Mouse (Mus musculus) heart, adult 2 months (tissue): ENCODE measurements around the gene Rps19. TPM values are rescaled to one million over a fixed set of nuclear protein-coding genes. Genes with fewer than 3 reads are reported as not detected.

Experiments used
- DNase-seq, 2 experiments: peaks; one replicate each; pipeline ENCODE4 v3.0.0; 2021
- H3K27ac ChIP-seq: fragments of 200-600 bp; 2 replicates; pipeline ENCODE4 v1.8.1; 2022
- H3K27me3 ChIP-seq: fragments of 200-500 bp; 2 replicates; pipeline ENCODE4 v1.6.1; 2012; ENCODE audit warnings: mild to moderate bottlenecking, low read length, inconsistent platforms, mixed read lengths; ENCODE audit not compliant: control insufficient read depth, insufficient read depth
- H3K36me3 ChIP-seq: fragments of 200-500 bp; 2 replicates; pipeline ENCODE4 v1.6.1; 2012; ENCODE audit warnings: low read length, inconsistent platforms; ENCODE audit not compliant: control insufficient read depth, insufficient read depth
- H3K4me1 ChIP-seq: fragments of 200-500 bp; 2 replicates; pipeline ENCODE4 v1.6.1; 2011; ENCODE audit warnings: low read length; ENCODE audit not compliant: control insufficient read depth, insufficient read depth
- H3K4me3 ChIP-seq: fragments of 200-600 bp; 2 replicates; pipeline ENCODE4 v1.8.1; 2022
- H3K79me2 ChIP-seq: fragments of 200-500 bp; replicated peaks from 2 replicates; pipeline ENCODE4 v1.6.1; 2012; ENCODE audit warnings: mild to moderate bottlenecking, inconsistent platforms, low read length, moderate library complexity, mixed read lengths; ENCODE audit not compliant: control insufficient read depth, insufficient read depth
- H3K9ac ChIP-seq: fragments of 200-500 bp; 2 replicates; pipeline ENCODE4 v1.6.1; 2012; ENCODE audit warnings: low read depth, mild to moderate bottlenecking, control low read depth, inconsistent platforms, low read length, mixed read lengths
- CTCF ChIP-seq: fragments of 200-600 bp; IDR thresholded peaks from 2 replicates; pipeline ENCODE4 v1.8.1; 2022; ENCODE audit warnings: antibody characterized with exemption, mild to moderate bottlenecking, moderate library complexity
- EP300 ChIP-seq: fragments of 200-500 bp; IDR thresholded peaks from 2 replicates; pipeline ENCODE4 v1.6.1; 2011; ENCODE audit warnings: low read depth, low read length, control low read depth; ENCODE audit not compliant: insufficient read depth
- POLR2A ChIP-seq: fragments of 200-500 bp; IDR thresholded peaks from 2 replicates; pipeline ENCODE4 v1.6.1; 2011; ENCODE audit warnings: mild to moderate bottlenecking, low read depth, low read length, control low read depth; ENCODE audit not compliant: insufficient read depth
- WGBS: fragments of 180-500 bp; shearing (Covaris S2); methylation state at CpG from one replicate; pipeline ENCODE4 v1.1.7; 2018; 5-methylcytosine and 5-hydroxymethylcytosine counted together
- intact Hi-C: fragments of 180-260 bp; cut with DNase I; formaldehyde crosslinking; loops from one replicate; pipeline ENCODE4 v1.15.1; 2025
- polyA plus RNA-seq: library from polyadenylated mRNA; depleted of rRNA; stranded (reverse); fragments of >200 nt; gene quantifications from 2 replicates; pipeline ENCODE4 v1.2.3, GENCODE M21; 2012
- total RNA-seq, 2 experiments: library from RNA; stranded (reverse); gene quantifications; 2 replicates each; pipeline ENCODE4 v1.2.3; 2021

Rps19 gene
- total and polyA plus RNA-seq, 3 experiments, result 256 to 584 (median 505) TPM

GRCm38 (mm10) chr7:24852557-24853232 is 31.5 kb upstream of the Rps19 start:
- Histone ChIP-seq H3K36me3 (no peaks in the 10 kb centered on the region), H3K79me2 (no peaks in the 10 kb centered on the region), H3K27me3 (no peaks in the 10 kb centered on the region), H3K4me1 (no peaks in the 10 kb centered on the region), H3K9ac (no peak overlapping the region), H3K4me3 (no peak overlapping the region), H3K27ac (no peak overlapping the region)
- 58% methylated on average over 8 of the region's 8 CpGs for WGBS
- TF ChIP-seq POLR2A, result no peak
- intact Hi-C loops, result no loop called here
- no peak for DNase-seq

DNA sequence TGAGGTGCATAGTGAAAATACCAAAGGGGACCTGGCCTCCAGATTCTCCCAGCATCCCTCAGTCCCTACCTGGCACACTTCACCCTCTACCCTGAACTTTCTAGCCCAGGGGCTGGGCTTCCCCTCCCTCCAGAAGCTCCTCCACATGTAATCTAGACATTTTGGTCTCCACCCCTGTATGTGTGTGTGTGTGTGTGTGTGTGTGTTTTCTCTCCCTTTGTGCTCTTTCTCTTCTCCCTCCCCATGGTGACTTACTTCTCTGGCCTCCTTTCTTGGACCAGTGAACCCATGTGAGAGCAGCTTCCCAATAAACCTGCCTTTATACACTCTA is 31.0 kb upstream of the Rps19 start:
- Histone ChIP-seq H3K27me3 (no peaks in the 10 kb centered on the region), H3K9ac (no peak overlapping the region), H3K79me2 (no peaks in the 10 kb centered on the region), H3K4me3 (no peak overlapping the region), H3K4me1 (no peaks in the 10 kb centered on the region), H3K36me3 (no peaks in the 10 kb centered on the region), H3K27ac (no peak overlapping the region)
- TF ChIP-seq POLR2A, result no peak
- TF ChIP-seq EP300, result no peak
- TF ChIP-seq CTCF, result no peak
- intact Hi-C loops, result no loop called here
- no peak for DNase-seq

DNA sequence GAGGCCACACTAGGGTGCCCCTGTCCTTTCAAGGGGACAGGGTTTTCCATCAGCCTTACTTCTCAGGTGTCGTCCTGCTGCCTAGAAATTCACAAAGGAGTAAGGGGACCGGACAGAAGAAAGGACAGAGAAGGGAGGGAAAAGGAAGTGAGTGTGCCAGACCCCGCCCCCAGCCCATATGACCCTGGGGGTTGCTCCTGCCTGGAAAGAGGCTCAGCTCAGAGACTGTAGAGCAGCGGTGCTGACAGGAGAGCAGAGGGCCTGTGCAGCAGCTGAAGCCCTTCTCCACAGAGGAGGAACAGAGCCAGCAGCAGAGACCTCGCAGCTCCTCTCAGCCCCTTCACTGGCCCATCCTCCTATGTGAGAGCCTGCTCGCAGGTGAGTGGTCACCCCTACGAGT is 30.5 kb upstream of the Rps19 start:
- TF ChIP-seq CTCF, result no peak
- no peak for TF ChIP-seq POLR2A
- TF ChIP-seq EP300, result no peak
- H3K4me1 ChIP-seq, result no peaks in the 10 kb centered on the region
- no peaks in the 10 kb centered on the region for H3K27me3 ChIP-seq
- no peak overlapping the region for H3K9ac ChIP-seq
- no peak for DNase-seq
- WGBS, result 26% methylated on average over 7 of the region's 7 CpGs
- no peaks in the 10 kb centered on the region for H3K79me2 ChIP-seq
- intact Hi-C loops, result no loop called here
- H3K27ac ChIP-seq, result no peak overlapping the region
- no peaks in the 10 kb centered on the region for H3K36me3 ChIP-seq
- H3K4me3 ChIP-seq, result no peak overlapping the region

DNA sequence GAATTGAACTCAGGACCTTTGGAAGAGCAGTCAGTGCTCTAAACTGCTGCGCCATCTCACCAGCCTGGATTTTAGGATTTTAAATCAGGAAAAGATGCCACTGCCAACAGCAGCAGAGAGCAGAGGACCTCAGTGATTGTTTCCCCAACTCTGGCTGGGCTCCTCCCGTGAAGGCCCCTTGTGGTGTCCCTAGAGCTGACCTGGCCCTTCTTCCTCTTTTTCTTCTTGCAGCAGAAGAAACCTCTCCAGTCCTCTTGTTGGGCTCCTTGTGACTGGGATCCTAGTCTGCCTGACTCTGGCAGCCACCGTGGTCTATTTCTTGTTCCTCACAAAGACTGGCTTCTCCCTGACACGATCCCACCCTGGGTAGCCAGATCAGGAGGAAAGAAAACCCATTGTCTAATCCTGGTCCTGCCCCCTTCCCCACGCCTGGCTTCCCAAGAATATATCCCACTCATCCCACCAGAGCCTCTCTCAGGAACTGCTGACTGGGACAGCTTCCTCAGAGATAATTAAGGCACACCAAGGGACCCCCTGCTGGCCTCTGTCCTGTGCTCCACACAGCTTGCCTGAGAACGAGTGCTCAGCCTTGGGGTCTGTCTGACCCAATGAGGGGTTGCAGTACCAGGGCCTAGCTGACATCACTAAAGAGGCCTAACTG is 27.6 kb upstream of the Rps19 start:
- H3K27me3 ChIP-seq, result no peaks in the 10 kb centered on the region
- no peaks in the 10 kb centered on the region for H3K36me3 ChIP-seq
- intact Hi-C loops, result no loop called here
- no peaks in the 10 kb centered on the region for H3K4me1 ChIP-seq
- TF ChIP-seq POLR2A, result no peak
- TF ChIP-seq CTCF, result no peak
- TF ChIP-seq EP300, result no peak
- 37% methylated on average over 6 of the region's 6 CpGs for WGBS
- H3K9ac ChIP-seq, result no peak overlapping the region
- DNase-seq, result no peak
- no peak overlapping the region for H3K4me3 ChIP-seq
- H3K79me2 ChIP-seq, result no peaks in the 10 kb centered on the region
- H3K27ac ChIP-seq, result no peak overlapping the region

- H3K27me3 ChIP-seq, result no peaks in the 10 kb centered on the region
- H3K4me3 ChIP-seq, result no peak overlapping the region
- no peaks in the 10 kb centered on the region for H3K4me1 ChIP-seq
- no peaks in the 10 kb centered on the region for H3K36me3 ChIP-seq
- intact Hi-C loops, result no loop called here
- DNase-seq, result no peak
- no peak for TF ChIP-seq POLR2A
- TF ChIP-seq EP300, result no peak
- no peak for TF ChIP-seq CTCF
- no peak overlapping the region for H3K27ac ChIP-seq
- H3K9ac ChIP-seq, result no peak overlapping the region
- no peaks in the 10 kb centered on the region for H3K79me2 ChIP-seq
- 63% methylated on average over 5 of the region's 5 CpGs for WGBS
Measured at GRCm38 (mm10) chr7:24859234-24859633, 24.9 kb upstream of the Rps19 start.

DNA sequence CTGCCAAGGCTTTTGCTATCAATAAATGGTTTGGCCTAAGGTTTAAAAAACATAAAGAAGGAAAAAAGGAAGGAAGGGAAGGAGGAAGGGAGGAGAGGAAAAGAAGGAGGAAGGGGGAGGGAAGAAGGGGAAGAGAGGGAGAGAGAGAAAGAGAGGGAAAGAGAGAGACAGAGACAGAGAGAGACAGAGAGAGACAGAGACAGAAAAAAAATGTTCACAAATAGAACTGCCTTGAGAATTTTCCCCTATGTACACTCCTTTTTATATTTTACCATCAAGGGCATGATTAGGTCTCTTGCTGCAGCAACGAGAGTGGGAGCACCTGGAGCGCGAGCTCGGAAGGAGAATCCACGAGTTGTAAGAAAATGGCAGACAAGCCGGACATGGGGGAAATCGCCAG is 22.3 kb upstream of the Rps19 start, which contains the start of gene Gm9844:
TSS of gene Gm9844 (plus strand) at position 301 of the 400 bp plus-strand sequence.
- TF ChIP-seq CTCF (no peak), EP300 (no peak), POLR2A (no peak)
- H3K4me1 ChIP-seq, result no peaks in the 10 kb centered on the region
- H3K79me2 ChIP-seq, result no peaks in the 10 kb centered on the region
- DNase-seq, result no peak
- 73% methylated on average over 7 of the region's 7 CpGs for WGBS
- no peaks in the 10 kb centered on the region for H3K36me3 ChIP-seq
- H3K27ac ChIP-seq, result no peak within 1 kb of the TSS
- H3K4me3 ChIP-seq, result no peak within 1 kb of the TSS
- H3K27me3 ChIP-seq, result no peaks in the 10 kb centered on the region
- intact Hi-C loops, result no loop called here
- no peak within 1 kb of the TSS for H3K9ac ChIP-seq
